Mouse (Mus musculus) kidney, adult 2 months (tissue): ENCODE measurements around the gene Nthl1. TPM values are rescaled to one million over a fixed set of nuclear protein-coding genes. Genes with fewer than 3 reads are reported as not detected.
"Not testable (repeated sequence)": the region's sequence is repeated elsewhere in the genome, so short reads cannot be mapped to it uniquely, and the experiment has no call there.

Experiments used
- DNase-seq: peaks from one replicate; pipeline ENCODE4 v3.0.0; 2021
- H3K27ac ChIP-seq: fragments of 200-500 bp; 2 replicates; pipeline ENCODE4 v1.5.1; 2012; ENCODE audit warnings: low read depth, low read length, control low read depth, inconsistent platforms; ENCODE audit not compliant: insufficient read depth
- H3K27me3 ChIP-seq: fragments of 200-500 bp; replicated peaks from 2 replicates; pipeline ENCODE4 v1.6.1; 2012; ENCODE audit warnings: mild to moderate bottlenecking, moderate library complexity, low read length, inconsistent platforms; ENCODE audit not compliant: control insufficient read depth, insufficient read depth
- H3K36me3 ChIP-seq: fragments of 200-500 bp; 2 replicates; pipeline ENCODE4 v1.6.1; 2012; ENCODE audit warnings: mild to moderate bottlenecking, moderate library complexity, low read length, inconsistent platforms; ENCODE audit not compliant: control insufficient read depth, insufficient read depth
- H3K4me1 ChIP-seq: fragments of 200-500 bp; 2 replicates; pipeline ENCODE4 v1.6.1; 2011; ENCODE audit warnings: low read length; ENCODE audit not compliant: control insufficient read depth, insufficient read depth
- H3K4me3 ChIP-seq: fragments of 200-500 bp; 2 replicates; pipeline ENCODE4 v1.5.1; 2011; ENCODE audit warnings: mild to moderate bottlenecking, low read depth, low read length, control low read depth; ENCODE audit not compliant: insufficient read depth
- CTCF ChIP-seq: fragments of 200-500 bp; conservative IDR thresholded peaks from 2 replicates; pipeline ENCODE4 v1.5.1; 2011; ENCODE audit warnings: low read depth, mild to moderate bottlenecking, control low read depth, low read length, moderate library complexity, mixed read lengths; ENCODE audit not compliant: insufficient read depth, insufficient read length
- POLR2A ChIP-seq: fragments of 200-500 bp; IDR thresholded peaks from one replicate; pipeline ENCODE4 v1.6.1; 2011; ENCODE audit warnings: low read depth, low read length, control low read depth
- WGBS: fragments of 180-500 bp; shearing (Covaris S2); methylation state at CpG from one replicate; pipeline ENCODE4 v1.1.7; 2018; 5-methylcytosine and 5-hydroxymethylcytosine counted together
- polyA plus RNA-seq: library from polyadenylated mRNA; depleted of rRNA; stranded (reverse); fragments of >200 nt; gene quantifications from 2 replicates; pipeline ENCODE4 v1.2.3, GENCODE M21; 2012

Gene Nthl1
- polyA plus RNA-seq, 1 experiment, result 13.6 TPM

- TF ChIP-seq POLR2A, result no peak
- no peak for TF ChIP-seq CTCF
- Histone ChIP-seq H3K36me3 (no peaks in the 10 kb centered on the region), H3K4me1 (peaks cover 8% of the 10 kb centered on the region; the same call in 1 of the 2 replicates), H3K4me3 (peak within 1 kb of the TSS; percentile 91), H3K27me3 (no peaks in the 10 kb centered on the region), H3K27ac (peak within 1 kb of the TSS; percentile 91)
- peak; percentile 74 for DNase-seq
- WGBS, result under 1% methylated on average over 39 of the region's 41 CpGs
These were observed 17.7 kb downstream of the Nthl1 start, which contains the start of gene Slc9a3r2 for GRCm38 (mm10) chr17:24650070-24650616. Gene Slc9a3r2 (minus strand): TSS chr17:24650327.

DNA sequence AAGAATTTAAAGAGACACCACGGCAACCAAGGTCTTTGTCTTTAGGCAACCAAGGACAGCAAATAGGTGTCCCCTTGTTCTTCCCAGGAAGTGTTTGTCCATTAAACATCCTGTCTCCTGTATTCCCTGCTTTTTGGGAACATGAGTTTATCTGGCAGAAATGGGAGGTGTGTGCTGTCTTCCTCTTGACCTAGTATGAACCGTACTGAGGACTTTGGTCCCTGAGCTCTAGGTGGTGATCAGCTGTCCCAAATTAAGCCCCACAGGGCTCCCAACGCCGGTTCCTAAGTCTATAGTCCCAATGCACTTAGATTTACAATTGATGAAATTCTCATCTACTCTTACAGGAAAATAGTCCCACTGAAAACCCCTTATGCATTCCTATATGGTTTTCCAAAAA is 18.3 kb downstream of the Nthl1 start:
- WGBS, result 49% methylated on average over 4 of the region's 4 CpGs
- TF ChIP-seq CTCF (no peak), POLR2A (no peak)

GRCm38 (mm10) chr17:24651835-24652234 is 19.4 kb downstream of the Nthl1 start:
- TF ChIP-seq POLR2A (no peak), CTCF (no peak)
- WGBS, result 71% methylated on average over 3 of the region's 3 CpGs

More for the DNA sequence above, 18.3 kb downstream of the Nthl1 start:
- Histone ChIP-seq H3K4me3 (peak overlapping the region; percentile 91), H3K27me3 (no peaks in the 10 kb centered on the region), H3K4me1 (peaks cover 8% of the 10 kb centered on the region; the same call in 1 of the 2 replicates), H3K27ac (peak overlapping the region; percentile 71), H3K36me3 (no peaks in the 10 kb centered on the region)
- peak; percentile 30 for DNase-seq

DNA sequence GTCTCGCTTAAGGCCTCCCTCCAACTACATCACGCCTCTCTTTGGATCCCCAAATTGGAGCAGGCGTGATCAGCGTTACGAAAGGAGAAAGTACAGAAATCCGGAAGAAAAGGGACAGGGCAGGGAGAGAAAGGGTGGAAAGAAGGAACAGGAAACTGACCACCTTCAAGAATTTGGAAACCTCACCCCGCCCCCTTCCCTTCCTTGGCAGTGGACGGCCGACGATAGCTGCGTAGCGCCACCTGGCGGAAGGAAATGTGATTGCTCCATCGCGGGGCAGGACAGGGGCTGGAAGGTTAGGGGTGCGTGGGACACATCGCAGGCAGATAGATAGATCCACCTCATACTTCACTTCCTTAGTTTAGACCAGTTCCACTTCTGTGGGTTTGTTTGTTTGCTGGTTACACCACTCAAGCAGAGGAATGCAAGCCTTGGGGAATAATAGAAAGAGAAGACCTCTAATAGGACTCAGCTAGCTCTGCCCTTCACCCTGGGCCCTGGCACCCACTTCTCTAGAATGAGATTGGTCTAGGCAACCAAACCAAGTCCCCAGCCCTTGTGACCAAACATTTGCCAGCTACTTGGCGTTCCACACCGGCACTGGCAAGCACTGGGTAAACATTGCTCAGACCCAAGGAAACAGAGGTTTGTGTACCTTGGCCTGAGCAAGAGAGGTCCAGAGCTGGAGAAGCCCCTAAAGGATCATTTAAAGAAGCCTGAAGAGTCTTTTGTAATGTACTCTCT is 21.7 kb downstream of the Nthl1 start:
- Histone ChIP-seq H3K36me3 (no peaks in the 10 kb centered on the region), H3K27ac (peak overlapping the region; percentile 14; the same call in 1 of the 2 replicates), H3K4me1 (peaks cover 8% of the 10 kb centered on the region; the same call in 1 of the 2 replicates), H3K27me3 (no peaks in the 10 kb centered on the region), H3K4me3 (peak overlapping the region; percentile 18; the same call in 1 of the 2 replicates)
- 4% methylated on average over 19 of the region's 19 CpGs for WGBS
- peak; percentile 80 for DNase-seq
- TF ChIP-seq CTCF (peak; percentile 95), POLR2A (no peak)

More at GRCm38 (mm10) chr17:24651835-24652234, 19.4 kb downstream of the Nthl1 start:
- no peaks in the 10 kb centered on the region for H3K27me3 ChIP-seq
- H3K4me1 ChIP-seq, result peaks cover 8% of the 10 kb centered on the region; the same call in 1 of the 2 replicates
- H3K27ac ChIP-seq, result no peak overlapping the region
- H3K36me3 ChIP-seq, result no peaks in the 10 kb centered on the region
- H3K4me3 ChIP-seq, result no peak overlapping the region
- no peak for DNase-seq

DNA sequence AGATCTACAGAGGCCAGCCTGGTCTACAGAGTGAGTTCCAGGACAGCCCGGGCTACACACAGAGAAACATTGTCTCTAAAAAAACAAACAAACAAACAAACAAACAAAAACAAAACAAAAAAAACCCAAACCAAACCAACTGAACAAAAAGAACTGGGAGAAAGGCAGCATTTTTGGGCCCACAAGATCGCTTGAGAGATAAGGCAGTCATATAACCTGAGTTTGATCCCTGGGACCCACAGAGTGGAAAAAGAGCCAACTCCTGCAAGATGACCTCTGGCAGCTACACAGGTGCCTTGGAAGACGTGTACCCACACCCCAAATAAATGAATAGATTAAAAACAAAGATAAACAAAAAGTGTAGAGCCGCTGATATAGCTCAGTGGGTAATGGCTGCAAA is 22.5 kb downstream of the Nthl1 start:
- Histone ChIP-seq H3K27ac (no peak overlapping the region), H3K4me1 (peaks cover 8% of the 10 kb centered on the region; the same call in 1 of the 2 replicates), H3K4me3 (no peak overlapping the region), H3K27me3 (no peaks in the 10 kb centered on the region), H3K36me3 (no peaks in the 10 kb centered on the region)
- TF ChIP-seq POLR2A (no peak), CTCF (no peak)
- no peak for DNase-seq
- WGBS, result 81% methylated on average over 4 of the region's 4 CpGs

DNA sequence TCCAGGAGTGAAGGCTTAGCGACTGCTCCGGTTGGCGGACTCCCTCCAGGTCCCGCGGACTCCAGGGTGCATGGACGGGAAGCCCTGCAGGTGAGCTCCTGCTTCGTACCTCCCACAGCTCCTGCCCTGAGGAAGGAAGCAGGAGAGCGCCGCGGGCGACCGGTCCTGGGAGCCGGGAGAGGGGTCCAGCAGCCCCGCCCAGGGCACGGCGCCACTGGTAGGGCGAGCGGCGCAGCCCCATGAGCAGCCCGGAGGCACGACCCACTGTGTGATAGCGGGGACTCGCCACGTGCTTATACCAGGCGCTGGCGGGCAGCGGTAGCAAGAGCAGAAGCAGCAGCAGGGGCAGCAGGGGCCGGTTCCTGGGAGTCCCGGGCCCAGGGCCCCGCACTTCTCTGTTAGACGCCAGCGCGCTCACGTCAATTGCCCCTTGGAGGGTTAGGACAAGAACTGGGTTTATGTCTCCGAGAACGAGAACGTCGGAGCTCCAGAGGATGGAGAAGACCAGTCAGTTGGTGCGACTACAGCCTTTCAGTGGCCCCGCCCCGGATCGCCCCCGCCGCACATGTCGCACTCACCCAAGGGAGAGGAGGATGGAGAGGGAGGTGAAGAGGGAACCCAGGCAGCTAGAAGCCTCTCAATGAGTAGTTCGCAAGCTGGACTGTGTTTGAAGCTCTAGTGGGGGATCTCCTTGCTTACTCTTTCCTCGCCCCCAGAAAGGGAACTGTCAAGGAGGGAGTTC is 25.7 kb downstream of the Nthl1 start, which contains the start of gene Npw:
TSS of gene Npw (minus strand) at position 441 of the 742 bp plus-strand sequence.
- no peak within 1 kb of the TSS for H3K27ac ChIP-seq
- H3K4me1 ChIP-seq, result peaks cover 3% of the 10 kb centered on the region; the same call in 1 of the 2 replicates
- H3K27me3 ChIP-seq, result no peaks in the 10 kb centered on the region
- TF ChIP-seq CTCF (no peak), POLR2A (no peak)
- H3K4me3 ChIP-seq, result peak within 1 kb of the TSS; percentile 4; the same call in 1 of the 2 replicates
- no peak for DNase-seq
- WGBS, result 5% methylated on average over 47 of the region's 47 CpGs
- H3K36me3 ChIP-seq, result no peaks in the 10 kb centered on the region

DNA sequence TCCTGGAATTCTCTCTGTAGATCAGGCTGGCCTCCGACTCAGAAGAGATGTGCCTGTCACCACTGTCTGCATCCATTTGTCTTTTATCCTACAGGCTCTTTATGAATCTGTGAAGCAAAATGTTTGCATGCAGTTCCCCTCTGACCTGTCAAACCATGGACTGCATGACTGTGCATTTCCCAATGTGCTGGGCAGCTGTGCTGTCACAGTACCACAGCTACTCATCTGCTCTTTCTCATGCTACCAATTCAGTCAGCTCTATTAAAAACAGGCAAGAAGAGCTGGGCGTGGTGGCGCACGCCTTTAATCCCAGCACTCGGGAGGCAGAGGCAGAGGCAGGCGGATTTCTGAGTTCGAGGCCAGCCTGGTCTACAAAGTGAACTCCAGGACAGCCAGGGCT is 34.5 kb downstream of the Nthl1 start:
- H3K4me1 ChIP-seq, result peaks cover 12% of the 10 kb centered on the region
- H3K36me3 ChIP-seq, H3K4me3 ChIP-seq, H3K27ac ChIP-seq, H3K27me3 ChIP-seq, DNase-seq: not testable (repeated sequence)
- 68% methylated on average over 7 of the region's 7 CpGs for WGBS
